Mouse (Mus musculus) spleen, adult 2 months (tissue): ENCODE results near the gene R3hdm2.

Experiments
- CTCF ChIP-seq: fragments of 200-500 bp; IDR thresholded peaks from 2 replicates; pipeline ENCODE4 v1.5.1; 2011; ENCODE audit warnings: mild to moderate bottlenecking, inconsistent platforms; ENCODE audit not compliant: insufficient read depth, insufficient read length, insufficient replicate concordance; ENCODE audit errors: extremely low read depth
- POLR2A ChIP-seq: fragments of 200-500 bp; IDR thresholded peaks from 2 replicates; pipeline ENCODE4 v1.6.1; 2011; ENCODE audit warnings: low read depth, low read length, inconsistent platforms

- no peak for TF ChIP-seq CTCF
- TF ChIP-seq POLR2A, result no peak
Observed at GRCm38 (mm10) chr10:127412101-127412500, 32.0 kb downstream of the R3hdm2 start.
